Mouse (Mus musculus): ENCODE measurements at regions not wholly inside any gene's neighbourhood (a gene's known extent, or its start where the extent isn't known, plus 50 kb on each side); places are given as distances from the start of the nearest gene placed in this dataset.

DNA sequence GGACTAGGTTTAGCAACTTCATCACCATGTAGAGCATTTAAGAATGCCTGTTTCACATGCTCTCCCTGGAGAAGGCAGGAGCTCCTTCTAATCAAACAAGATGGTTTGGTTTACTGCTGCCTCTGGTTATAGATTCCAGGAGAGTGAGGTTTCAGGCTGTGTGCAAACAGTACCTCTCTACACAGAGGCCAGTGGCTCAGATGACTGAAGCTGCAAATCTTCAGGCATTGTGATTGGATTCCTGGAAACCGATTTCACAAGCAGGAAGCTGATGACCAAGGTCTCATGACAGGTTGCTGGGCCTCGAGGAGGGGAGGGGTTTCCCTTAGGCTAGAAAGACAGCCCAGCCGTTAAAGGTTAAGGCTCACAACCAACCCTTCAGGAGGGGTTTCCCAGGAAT, 157.3 kb upstream of the Pkdcc start:
- TF ChIP-seq CTCF (IDR thresholded peaks at IDR 0.05; ENCODE audit: low read depth) (no peak), EP300 (optimal IDR thresholded peaks at IDR 0.05) (no peak)

All from stomach, postnatal 0 days (tissue).